Mouse (Mus musculus) intestine, embryonic 16.5 days (tissue): Measurements from ENCODE around the gene Rps2. TPM values are rescaled to one million over a fixed set of nuclear protein-coding genes. Genes with fewer than 3 reads are reported as not detected.

Experiments used
- ATAC-seq: fragments of 200-750 bp; cut with Nextera tagmentation; 2 replicates; pipeline ENCODE4 v1.8.0; 2017; ENCODE audit warnings: moderate TSS enrichment, moderate library complexity
- H3K27ac ChIP-seq: fragments of 300-500 bp; sonication (generic); 2 replicates; pipeline ENCODE4 v1.5.1; 2014; ENCODE audit warnings: mild to moderate bottlenecking, low read length
- H3K27me3 ChIP-seq: fragments of 300-500 bp; sonication (generic); replicated peaks from 2 replicates; pipeline ENCODE4 v1.6.1; 2014; ENCODE audit warnings: low read length, control low read depth, mixed read lengths; ENCODE audit not compliant: control insufficient read depth, insufficient read depth
- H3K36me3 ChIP-seq: fragments of 300-500 bp; sonication (generic); 2 replicates; pipeline ENCODE4 v1.6.1; 2014; ENCODE audit warnings: low read length, control low read depth; ENCODE audit not compliant: control insufficient read depth, insufficient read depth
- H3K4me1 ChIP-seq: fragments of 300-500 bp; sonication (generic); 2 replicates; pipeline ENCODE4 v1.6.1; 2014; ENCODE audit warnings: low read length, control low read depth, mixed read lengths; ENCODE audit not compliant: control insufficient read depth, insufficient read depth
- H3K4me2 ChIP-seq: fragments of 300-500 bp; sonication (generic); 2 replicates; pipeline ENCODE4 v1.6.1; 2014; ENCODE audit warnings: low read depth, low read length, control low read depth
- H3K4me3 ChIP-seq: fragments of 300-500 bp; sonication (generic); 2 replicates; pipeline ENCODE4 v1.5.1; 2014; ENCODE audit warnings: mild to moderate bottlenecking, low read length
- H3K9ac ChIP-seq: fragments of 300-500 bp; sonication (generic); 2 replicates; pipeline ENCODE4 v1.6.1; 2014; ENCODE audit warnings: low read depth, low read length
- H3K9me3 ChIP-seq: fragments of 300-500 bp; sonication (generic); 2 replicates; pipeline ENCODE4 v1.6.1; 2016; ENCODE audit warnings: low read length, control low read depth; ENCODE audit not compliant: control insufficient read depth
- WGBS: fragments of 180-500 bp; shearing (Covaris S2); extraction: QIAGEN DNeasy Blood & Tissue Kit; methylation state at CpG from one replicate; pipeline ENCODE4 v1.1.7; 2014; 5-methylcytosine and 5-hydroxymethylcytosine counted together
- polyA plus RNA-seq: library from polyadenylated mRNA; unstranded; fragments of >200 nt; fragmentation: Nextera tagmentation; extraction: Ambion mirVana; gene quantifications from 2 replicates; pipeline ENCODE4 v1.2.1, GENCODE M21; 2015

The Rps2 gene
- polyA plus RNA-seq, 1 experiment from 2014 or later = 1,515 TPM

DNA sequence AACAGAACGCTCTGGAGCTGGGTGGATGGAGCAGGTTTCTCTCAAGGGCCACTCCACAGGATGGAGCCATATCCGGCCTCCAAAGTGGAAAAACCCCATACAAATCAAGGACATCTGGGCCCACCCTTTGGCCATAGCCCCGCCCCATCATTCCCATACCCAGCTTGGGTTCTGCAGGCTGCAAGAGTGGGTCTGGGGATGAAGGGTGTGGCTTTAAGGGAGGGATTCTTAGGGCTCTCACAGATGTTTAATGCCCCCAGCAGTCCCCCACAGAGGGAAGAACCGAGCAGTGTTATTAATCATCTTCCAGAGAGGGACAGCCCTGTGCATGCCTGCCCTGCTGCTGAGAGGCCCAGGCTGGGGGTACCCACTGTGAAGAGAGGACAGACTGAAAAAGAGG lies 29.1 kb downstream of the Rps2 start:
- H3K4me1 ChIP-seq = peaks cover 6% of the 10 kb centered on the region; the same call in 1 of the 2 replicates

DNA sequence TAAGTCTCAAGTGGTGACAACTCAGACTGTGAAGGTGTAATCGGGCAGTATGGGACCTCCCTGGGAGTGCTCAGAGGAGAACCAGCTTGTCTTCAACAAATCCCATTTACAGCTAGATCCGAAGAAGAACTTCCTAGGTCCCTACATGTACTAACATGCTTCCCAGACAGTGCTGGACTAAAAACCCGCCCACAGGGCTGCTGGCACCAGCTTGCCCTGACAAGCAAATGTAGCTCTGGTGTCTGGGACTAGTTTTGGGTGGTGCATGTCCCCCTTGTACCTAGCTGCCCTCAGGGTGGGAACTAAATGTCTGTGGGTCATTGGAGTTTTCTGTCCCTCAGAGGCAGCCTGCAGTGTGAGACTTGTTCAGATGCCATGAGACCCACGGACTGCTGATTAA lies 33.6 kb downstream of the Rps2 start:
- no peak overlapping the region for H3K4me3 ChIP-seq
- peaks cover 16% of the 10 kb centered on the region; the same call in 1 of the 2 replicates for H3K4me1 ChIP-seq
- no peak overlapping the region for H3K9ac ChIP-seq
- H3K9me3 ChIP-seq = no peaks in the 10 kb centered on the region
- peaks cover 49% of the 10 kb centered on the region for H3K27me3 ChIP-seq
- H3K27ac ChIP-seq = no peak overlapping the region
- WGBS = 20% methylated on average over 4 of the region's 4 CpGs
- ATAC-seq = no peak
- no peaks in the 10 kb centered on the region for H3K36me3 ChIP-seq
- no peak overlapping the region for H3K4me2 ChIP-seq

More for the DNA sequence above, 29.1 kb downstream of the Rps2 start:
- Histone ChIP-seq H3K36me3 (no peaks in the 10 kb centered on the region), H3K9me3 (no peaks in the 10 kb centered on the region), H3K4me2 (no peak overlapping the region), H3K4me3 (no peak overlapping the region), H3K27ac (no peak overlapping the region), H3K27me3 (peaks cover 18% of the 10 kb centered on the region), H3K9ac (no peak overlapping the region)
- WGBS = 43% methylated on average over 4 of the region's 4 CpGs
- ATAC-seq = no peak

DNA sequence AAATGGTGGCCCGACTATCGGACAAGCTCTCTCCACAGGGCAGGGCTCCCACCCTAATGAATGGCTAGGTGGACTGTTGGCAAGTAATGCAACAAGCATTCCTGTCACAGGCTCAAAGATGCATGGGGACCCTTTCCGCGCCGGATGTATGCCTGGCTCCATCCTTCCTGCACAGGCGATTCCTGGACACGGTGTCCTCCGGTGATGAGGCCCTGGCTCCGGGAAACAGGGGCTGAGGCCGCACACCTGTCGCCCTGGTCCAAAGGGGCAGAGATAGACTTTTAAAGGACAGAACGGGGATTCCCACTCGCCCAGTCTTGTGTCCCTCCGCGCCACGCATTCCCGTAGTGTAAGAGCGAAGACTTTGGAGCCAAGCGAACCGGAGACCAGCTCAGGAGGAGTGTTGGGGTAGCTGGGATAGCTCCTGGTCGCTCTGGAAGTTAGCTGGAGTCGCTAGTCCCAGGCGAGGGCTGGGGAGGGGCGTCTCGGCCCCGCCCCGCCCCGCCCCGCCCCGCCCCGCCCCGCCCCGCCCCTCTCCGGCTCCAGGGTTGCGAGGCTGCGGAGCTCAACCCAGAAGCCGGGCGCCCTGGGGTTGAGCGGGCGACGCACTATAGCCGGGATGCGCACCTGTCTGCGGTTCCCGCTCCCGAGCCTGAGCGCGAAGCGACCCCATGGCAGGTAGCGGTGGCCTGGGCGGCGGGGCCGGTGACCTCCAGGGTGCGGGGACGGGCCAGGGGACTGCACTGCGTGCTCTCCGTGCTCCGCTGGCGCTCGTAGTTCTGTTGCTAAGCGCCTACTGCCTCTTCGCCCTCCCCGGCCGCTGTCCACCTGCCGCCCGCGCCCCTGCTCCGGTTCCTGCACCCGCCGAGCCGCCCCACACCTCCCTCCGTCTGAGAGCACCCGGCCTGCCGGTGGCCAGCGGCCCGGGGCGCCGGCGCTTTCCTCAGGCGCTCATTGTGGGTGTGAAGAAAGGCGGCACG lies 34.8 kb downstream of the Rps2 start, which contains the start of gene Hs3st6:
Gene Hs3st6 (plus strand): TSS at position 574 of the 980 bp plus-strand sequence.
- peak within 1 kb of the TSS; percentile 64 for H3K9ac ChIP-seq
- peaks cover 49% of the 10 kb centered on the region for H3K27me3 ChIP-seq
- peak within 1 kb of the TSS; percentile 63 for H3K4me3 ChIP-seq
- peak within 1 kb of the TSS; percentile 99 for H3K4me2 ChIP-seq
- no peak within 1 kb of the TSS for H3K27ac ChIP-seq
- peaks cover 10% of the 10 kb centered on the region; the same call in 1 of the 2 replicates for H3K4me1 ChIP-seq
- no peaks in the 10 kb centered on the region for H3K36me3 ChIP-seq
- under 1% methylated on average over 69 of the region's 82 CpGs for WGBS
- ATAC-seq = peak; percentile 93
- no peaks in the 10 kb centered on the region for H3K9me3 ChIP-seq

- Histone ChIP-seq H3K4me3 (no peak overlapping the region), H3K9ac (no peak overlapping the region), H3K4me2 (no peak overlapping the region), H3K27me3 (peaks cover 27% of the 10 kb centered on the region), H3K27ac (no peak overlapping the region), H3K4me1 (peaks cover 6% of the 10 kb centered on the region; the same call in 1 of the 2 replicates), H3K9me3 (no peaks in the 10 kb centered on the region), H3K36me3 (no peaks in the 10 kb centered on the region)
- 80% methylated on average over 1 of the region's 1 CpGs for WGBS
- no peak for ATAC-seq
Measured at GRCm38 (mm10) chr17:24757394-24757793, 39.5 kb downstream of the Rps2 start.

DNA sequence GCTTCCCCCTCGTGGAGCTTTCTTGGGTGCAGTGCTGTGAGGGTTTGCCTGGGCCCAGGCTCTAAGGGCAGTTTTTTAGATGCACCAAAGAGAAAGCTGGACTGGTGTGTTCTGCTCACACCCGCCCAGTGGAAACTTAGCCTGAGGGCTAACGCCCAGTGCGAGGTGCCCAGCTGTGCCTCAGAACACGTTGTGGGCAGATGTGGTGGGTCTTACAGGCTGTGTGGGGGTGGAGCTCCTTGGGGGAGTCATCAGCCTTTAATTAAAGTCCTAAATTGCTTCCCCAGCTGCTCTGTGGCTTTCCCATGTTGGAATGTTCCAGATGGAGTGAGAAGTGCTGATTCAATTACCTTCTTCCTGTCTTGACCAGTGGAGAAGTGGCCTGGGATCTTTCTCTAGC lies 43.2 kb downstream of the Rps2 start:
- Histone ChIP-seq H3K36me3 (no peaks in the 10 kb centered on the region), H3K4me1 (peaks cover 1% of the 10 kb centered on the region; the same call in 1 of the 2 replicates), H3K9me3 (no peaks in the 10 kb centered on the region), H3K27me3 (no peaks in the 10 kb centered on the region), H3K27ac (no peak overlapping the region), H3K9ac (no peak overlapping the region), H3K4me2 (no peak overlapping the region), H3K4me3 (no peak overlapping the region)
- WGBS = 59% methylated on average over 5 of the region's 5 CpGs
- no peak for ATAC-seq

- no peak overlapping the region for H3K4me2 ChIP-seq
- peak overlapping the region; percentile 15; the same call in 1 of the 2 replicates for H3K27ac ChIP-seq
- ATAC-seq = no peak; the same call in 1 of the 2 replicates
Measured at GRCm38 (mm10) chr17:24765016-24765905, 47.3 kb downstream of the Rps2 start.

DNA sequence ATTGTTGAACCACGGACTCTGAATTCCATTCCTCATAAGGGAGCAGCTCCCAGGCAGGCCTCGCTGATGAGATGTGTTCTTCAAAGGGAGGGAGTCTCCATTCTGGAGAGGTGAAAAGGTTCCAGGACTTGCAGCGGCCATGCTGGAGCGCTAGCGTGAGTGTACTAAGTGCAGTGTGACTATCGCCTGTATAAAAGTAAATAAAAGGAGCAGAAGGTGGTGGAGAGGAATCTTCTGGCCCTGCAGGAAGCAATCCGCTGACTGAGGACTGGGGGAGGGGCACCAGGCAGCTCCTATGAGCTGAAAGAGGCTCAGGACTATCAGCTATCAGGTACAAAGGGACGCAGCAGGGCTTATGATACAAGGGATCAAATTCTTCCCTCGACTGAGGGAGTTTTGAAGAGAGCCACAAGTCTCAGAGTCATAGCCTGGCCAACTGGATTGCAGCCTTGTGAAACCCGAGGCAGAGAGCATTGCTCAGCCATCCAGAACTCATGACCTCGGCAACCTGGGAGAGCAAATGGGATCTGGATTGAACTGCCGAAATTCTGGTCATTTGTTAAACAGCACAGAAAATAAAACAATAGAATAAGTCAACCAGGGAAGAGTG lies 48.5 kb downstream of the Rps2 start:
- Histone ChIP-seq H3K27ac (no peak overlapping the region), H3K36me3 (no peaks in the 10 kb centered on the region), H3K27me3 (0 out of 2 replicates have a peak, but pooled peaks cover 4% of the 10 kb centered on the region), H3K4me1 (peaks cover 5% of the 10 kb centered on the region; the same call in 1 of the 2 replicates), H3K4me2 (no peak overlapping the region), H3K9me3 (no peaks in the 10 kb centered on the region), H3K4me3 (no peak overlapping the region), H3K9ac (no peak overlapping the region)
- WGBS = 23% methylated on average over 12 of the region's 12 CpGs
- ATAC-seq = no peak

More at GRCm38 (mm10) chr17:24765016-24765905, 47.3 kb downstream of the Rps2 start:
- H3K36me3 ChIP-seq = no peaks in the 10 kb centered on the region
- H3K9me3 ChIP-seq = no peaks in the 10 kb centered on the region
- H3K9ac ChIP-seq = 0 out of 2 replicates have a peak overlapping the region, but pooled peaks have one; percentile 2
- 0 out of 2 replicates have a peak, but pooled peaks cover 4% of the 10 kb centered on the region for H3K27me3 ChIP-seq
- peaks cover 5% of the 10 kb centered on the region; the same call in 1 of the 2 replicates for H3K4me1 ChIP-seq
- H3K4me3 ChIP-seq = no peak overlapping the region
- WGBS = 48% methylated on average over 21 of the region's 22 CpGs

DNA sequence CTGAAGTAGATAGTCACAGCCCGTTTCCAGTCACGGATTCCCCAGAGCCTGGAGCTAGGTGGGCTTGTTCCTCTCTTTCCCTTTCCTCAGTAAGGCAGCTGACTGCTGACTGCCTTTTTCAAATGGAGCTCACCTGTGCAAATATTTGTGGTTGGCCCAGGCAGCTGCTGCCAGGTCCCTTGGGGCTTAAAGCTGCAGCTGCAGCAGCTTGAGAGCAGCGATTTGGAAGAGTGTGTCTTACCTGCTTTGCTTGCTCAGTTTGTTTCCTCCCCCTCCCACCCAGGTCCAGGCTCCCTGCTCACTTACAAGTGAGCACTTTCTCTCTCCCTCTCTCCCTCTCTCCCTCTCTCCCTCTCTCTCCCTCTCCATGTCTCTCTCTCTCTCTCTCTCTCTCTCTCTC lies 51.2 kb downstream of the Rps2 start:
- ATAC-seq = no peak
- H3K27me3 ChIP-seq = 0 out of 2 replicates have a peak, but pooled peaks cover 4% of the 10 kb centered on the region
- no peaks in the 10 kb centered on the region for H3K9me3 ChIP-seq
- no peak overlapping the region for H3K9ac ChIP-seq
- 29% methylated on average over 3 of the region's 3 CpGs for WGBS
- peaks cover 5% of the 10 kb centered on the region; the same call in 1 of the 2 replicates for H3K4me1 ChIP-seq
- H3K4me2 ChIP-seq = no peak overlapping the region
- H3K36me3 ChIP-seq = no peaks in the 10 kb centered on the region
- no peak overlapping the region for H3K4me3 ChIP-seq
- no peak overlapping the region for H3K27ac ChIP-seq
